Mouse (Mus musculus) hindbrain, embryonic 10.5 days (tissue): ENCODE measurements around the gene P2rx5. TPM values are rescaled to one million over a fixed set of nuclear protein-coding genes. Genes with fewer than 3 reads are reported as not detected.

ENCODE experiments used
- DNase-seq: peaks from one replicate; pipeline ENCODE4 v3.0.0-alpha.2; 2017; ENCODE audit warnings: low spot score
- H3K27ac ChIP-seq: fragments of 300-500 bp; sonication (generic); 2 replicates; pipeline ENCODE4 v1.5.1; 2016; ENCODE audit warnings: mild to moderate bottlenecking, moderate library complexity
- H3K27me3 ChIP-seq: fragments of 300-500 bp; sonication (generic); 2 replicates; pipeline ENCODE4 v1.6.1; 2016; ENCODE audit warnings: mild to moderate bottlenecking; ENCODE audit not compliant: poor library complexity, insufficient read depth, severe bottlenecking
- H3K36me3 ChIP-seq: fragments of 300-500 bp; sonication (generic); 2 replicates; pipeline ENCODE4 v1.6.1; 2016; ENCODE audit warnings: mild to moderate bottlenecking, moderate library complexity
- H3K4me1 ChIP-seq: fragments of 300-500 bp; sonication (generic); replicated peaks from 2 replicates; pipeline ENCODE4 v1.6.1; 2016; ENCODE audit warnings: mild to moderate bottlenecking
- H3K4me3 ChIP-seq: fragments of 300-500 bp; sonication (generic); 2 replicates; pipeline ENCODE4 v1.5.1; 2016; ENCODE audit warnings: mild to moderate bottlenecking, moderate library complexity
- H3K9me3 ChIP-seq: fragments of 300-500 bp; sonication (generic); 2 replicates; pipeline ENCODE4 v1.6.1; 2016; ENCODE audit warnings: mild to moderate bottlenecking, moderate library complexity
- WGBS: fragments of 180-500 bp; shearing (Covaris S2); methylation state at CpG from one replicate; pipeline ENCODE4 v1.1.7; 2016; 5-methylcytosine and 5-hydroxymethylcytosine counted together
- polyA plus RNA-seq: library from polyadenylated mRNA; unstranded; fragments of >200 nt; fragmentation: Nextera tagmentation; extraction: Ambion mirVana; gene quantifications from 2 replicates; pipeline ENCODE4 v1.2.1, GENCODE M21; 2016

The P2rx5 gene
- polyA plus RNA-seq, result 0.10 and 0.32 TPM in 2 replicates

- WGBS, result 2% methylated on average over 49 of the region's 49 CpGs
- Histone ChIP-seq H3K36me3 (no peaks in the 10 kb centered on the region), H3K9me3 (no peaks in the 10 kb centered on the region), H3K27me3 (peaks cover 38% of the 10 kb centered on the region), H3K27ac (no peak within 1 kb of the TSS), H3K4me1 (peaks cover 16% of the 10 kb centered on the region), H3K4me3 (peak within 1 kb of the TSS; percentile 55)
- peak; percentile 52 for DNase-seq
These were observed at the start of gene P2rx5 for GRCm38 (mm10) chr11:73159957-73160810. TSS of gene P2rx5 (plus strand) at chr11:73160421.

DNA sequence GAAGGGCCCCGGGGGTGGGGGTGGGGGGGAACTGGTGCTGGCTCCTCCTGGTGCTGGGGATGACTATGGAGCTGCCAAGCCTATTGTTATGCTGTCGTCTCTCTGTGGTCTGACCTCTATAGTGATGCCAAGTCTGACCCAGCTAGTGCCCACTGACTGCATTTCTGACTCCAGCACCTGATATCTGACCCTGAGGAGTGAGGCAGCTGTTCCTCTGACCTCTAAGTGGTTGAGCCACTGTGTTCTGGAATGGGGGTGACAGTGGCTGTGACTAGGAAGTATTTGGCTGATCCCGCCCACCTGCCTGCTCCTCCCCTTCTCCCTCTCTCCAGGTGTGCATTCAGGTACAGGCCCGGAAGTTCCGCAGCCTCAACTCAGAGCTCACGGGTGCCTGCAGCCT is 48.8 kb upstream of the P2rx5 start:
- no peaks in the 10 kb centered on the region for H3K4me1 ChIP-seq
- H3K36me3 ChIP-seq, result no peaks in the 10 kb centered on the region
- no peaks in the 10 kb centered on the region for H3K27me3 ChIP-seq
- H3K27ac ChIP-seq, result no peak overlapping the region
- no peak for DNase-seq
- H3K9me3 ChIP-seq, result no peaks in the 10 kb centered on the region
- 60% methylated on average over 6 of the region's 6 CpGs for WGBS
- H3K4me3 ChIP-seq, result no peak overlapping the region

GRCm38 (mm10) chr11:73126495-73126894 is 33.7 kb upstream of the P2rx5 start:
- no peaks in the 10 kb centered on the region for H3K4me1 ChIP-seq
- 93% methylated on average over 6 of the region's 6 CpGs for WGBS
- H3K9me3 ChIP-seq, result no peaks in the 10 kb centered on the region
- no peak for DNase-seq
- H3K27ac ChIP-seq, result no peak overlapping the region
- H3K36me3 ChIP-seq, result peaks cover 78% of the 10 kb centered on the region
- no peak overlapping the region for H3K4me3 ChIP-seq
- H3K27me3 ChIP-seq, result no peaks in the 10 kb centered on the region

GRCm38 (mm10) chr11:73131020-73131419 is 29.2 kb upstream of the P2rx5 start:
- whole genome bisulfite sequencing, result 85% methylated on average over 7 of the region's 7 CpGs
- DNase-seq, result no peak
- Histone ChIP-seq H3K36me3 (peaks cover 91% of the 10 kb centered on the region), H3K9me3 (peaks cover 20% of the 10 kb centered on the region), H3K27ac (no peak overlapping the region), H3K4me3 (no peak overlapping the region), H3K27me3 (no peaks in the 10 kb centered on the region), H3K4me1 (peaks cover 21% of the 10 kb centered on the region)

DNA sequence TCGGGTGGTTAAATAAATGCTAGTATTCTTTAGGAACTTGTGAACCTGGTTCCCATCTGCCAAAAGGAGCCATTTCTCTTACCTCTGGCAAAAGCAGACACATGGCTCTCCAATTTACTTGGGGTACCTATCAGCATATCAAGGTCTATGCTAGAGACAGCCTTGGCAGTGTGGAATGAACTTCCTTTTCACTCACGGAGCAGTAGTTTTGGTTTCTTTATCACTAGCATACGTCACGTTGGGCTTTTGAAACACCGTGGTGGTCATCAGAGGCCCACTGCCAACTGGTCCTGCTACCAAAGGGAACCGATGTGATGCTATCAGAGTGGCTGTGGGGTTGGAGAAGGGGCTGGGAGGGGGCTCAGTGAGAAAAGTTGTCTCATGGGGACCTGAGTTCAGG is 27.2 kb upstream of the P2rx5 start:
- DNase-seq, result no peak

GRCm38 (mm10) chr11:73134222-73134621 is 26.0 kb upstream of the P2rx5 start:
- Histone ChIP-seq H3K27me3 (no peaks in the 10 kb centered on the region), H3K4me3 (peak overlapping the region; percentile 86), H3K4me1 (peaks cover 44% of the 10 kb centered on the region), H3K36me3 (peaks cover 73% of the 10 kb centered on the region), H3K27ac (no peak overlapping the region), H3K9me3 (peaks cover 25% of the 10 kb centered on the region)
- no peak for DNase-seq
- whole genome bisulfite sequencing, result 89% methylated on average over 5 of the region's 5 CpGs

More for the DNA sequence above, 27.2 kb upstream of the P2rx5 start:
- WGBS, result 95% methylated on average over 6 of the region's 6 CpGs
- peaks cover 78% of the 10 kb centered on the region for H3K36me3 ChIP-seq
- H3K9me3 ChIP-seq, result peaks cover 25% of the 10 kb centered on the region
- no peaks in the 10 kb centered on the region for H3K27me3 ChIP-seq
- no peak overlapping the region for H3K4me3 ChIP-seq
- no peak overlapping the region for H3K27ac ChIP-seq
- H3K4me1 ChIP-seq, result peaks cover 39% of the 10 kb centered on the region

DNA sequence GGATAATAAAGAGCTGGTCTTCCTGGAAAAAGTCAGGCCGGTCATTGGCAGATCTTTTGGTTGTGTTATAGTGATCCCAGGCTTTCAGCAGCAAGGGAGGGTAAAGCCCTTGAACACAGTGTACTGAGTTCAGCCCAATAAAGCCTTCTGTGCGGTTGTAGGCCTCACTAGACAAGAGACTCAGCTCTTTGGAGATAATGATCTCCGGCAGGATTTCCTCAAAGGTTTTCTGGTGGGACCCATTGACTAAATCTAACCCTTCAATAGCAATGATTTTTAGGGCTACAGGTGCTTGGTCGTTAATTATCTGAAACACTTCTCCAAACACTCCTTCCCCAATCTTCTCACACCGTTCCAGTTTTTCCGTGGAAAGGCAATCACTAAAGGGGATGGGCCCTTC is 23.6 kb upstream of the P2rx5 start:
- no peak overlapping the region for H3K27ac ChIP-seq
- DNase-seq, result no peak
- peaks cover 25% of the 10 kb centered on the region for H3K9me3 ChIP-seq
- H3K4me1 ChIP-seq, result peaks cover 44% of the 10 kb centered on the region
- WGBS, result 95% methylated on average over 6 of the region's 6 CpGs
- peak overlapping the region; percentile 86 for H3K4me3 ChIP-seq
- no peaks in the 10 kb centered on the region for H3K27me3 ChIP-seq
- peaks cover 49% of the 10 kb centered on the region for H3K36me3 ChIP-seq

DNA sequence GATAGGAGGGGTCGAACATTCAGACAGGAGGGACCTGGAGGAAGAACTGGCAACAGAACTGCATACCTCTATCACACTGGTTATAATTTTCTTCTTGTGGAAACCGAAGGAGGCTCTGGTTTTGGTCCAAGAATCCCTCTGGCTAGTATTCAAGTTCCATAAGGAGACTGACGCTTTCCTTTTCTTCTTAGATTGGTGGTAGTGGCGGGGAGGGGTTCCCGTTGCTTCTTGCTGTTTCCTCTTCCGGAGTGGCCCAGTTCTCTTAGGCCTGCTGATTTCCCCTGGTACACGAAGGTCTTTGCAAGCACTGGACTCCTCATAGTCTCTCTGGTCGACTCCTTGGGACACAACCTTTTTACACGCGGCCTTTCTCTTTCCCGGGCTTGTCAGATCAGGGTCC is 23.1 kb upstream of the P2rx5 start:
- Histone ChIP-seq H3K27me3 (no peaks in the 10 kb centered on the region), H3K4me3 (peak overlapping the region; percentile 86), H3K27ac (peak overlapping the region; percentile 92), H3K4me1 (peaks cover 44% of the 10 kb centered on the region), H3K9me3 (peaks cover 24% of the 10 kb centered on the region), H3K36me3 (peaks cover 44% of the 10 kb centered on the region)
- DNase-seq, result no peak
- WGBS, result 54% methylated on average over 11 of the region's 11 CpGs

DNA sequence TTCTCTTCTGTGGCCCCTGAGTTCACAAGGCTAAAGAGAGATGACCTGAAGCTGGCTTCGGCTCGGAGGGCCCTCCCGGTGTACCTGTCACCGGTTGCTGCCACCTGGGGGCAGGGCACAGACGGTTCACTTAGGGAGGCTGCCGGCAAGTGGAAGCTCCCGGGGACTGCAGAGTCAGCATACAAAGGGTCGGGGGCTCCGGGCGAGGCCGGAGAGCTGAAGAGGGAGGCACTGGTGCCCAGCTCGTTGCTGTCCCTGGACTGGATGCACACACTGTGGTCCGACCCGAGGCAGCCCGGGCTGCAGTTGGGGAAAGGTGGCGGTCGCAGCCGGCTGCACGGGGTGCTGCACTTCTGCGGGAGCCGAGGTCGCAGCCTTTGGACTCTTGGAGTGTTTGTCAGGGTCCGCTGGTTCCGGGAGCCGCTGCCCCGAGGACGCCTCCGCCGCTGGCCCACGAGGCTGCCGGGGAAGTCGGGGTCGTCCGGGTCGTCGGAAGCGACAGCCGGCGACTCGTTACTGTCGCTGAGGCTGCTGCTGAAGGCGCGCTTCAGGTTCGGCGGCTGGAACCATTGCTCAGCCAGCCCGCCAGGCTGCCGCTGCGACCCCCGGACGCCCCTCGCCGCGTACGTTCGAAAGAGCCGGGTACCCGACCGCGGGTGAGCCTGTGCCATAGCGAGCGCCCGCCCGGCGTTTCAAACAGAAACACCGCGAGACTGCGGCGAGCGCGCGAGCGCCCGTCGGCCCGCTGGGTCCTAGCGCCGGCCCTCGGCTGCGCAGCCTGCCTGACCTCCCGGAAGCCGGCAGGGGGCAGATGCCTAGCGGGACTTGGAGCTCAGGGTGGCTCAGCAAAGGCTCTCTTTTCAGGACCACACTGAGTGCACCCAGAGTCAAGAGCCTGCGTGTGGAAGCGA is 22.4 kb upstream of the P2rx5 start, which contains the start of gene Haspin:
Haspin (minus strand) TSS at position 704 of the 911 bp plus-strand sequence.
- Histone ChIP-seq H3K36me3 (peaks cover 36% of the 10 kb centered on the region), H3K27ac (peak within 1 kb of the TSS; percentile 92), H3K27me3 (no peaks in the 10 kb centered on the region), H3K4me3 (peak within 1 kb of the TSS; percentile 86), H3K4me1 (peaks cover 44% of the 10 kb centered on the region), H3K9me3 (peaks cover 18% of the 10 kb centered on the region)
- under 1% methylated on average over 84 of the region's 84 CpGs for WGBS
- DNase-seq, result peak; percentile 94

DNA sequence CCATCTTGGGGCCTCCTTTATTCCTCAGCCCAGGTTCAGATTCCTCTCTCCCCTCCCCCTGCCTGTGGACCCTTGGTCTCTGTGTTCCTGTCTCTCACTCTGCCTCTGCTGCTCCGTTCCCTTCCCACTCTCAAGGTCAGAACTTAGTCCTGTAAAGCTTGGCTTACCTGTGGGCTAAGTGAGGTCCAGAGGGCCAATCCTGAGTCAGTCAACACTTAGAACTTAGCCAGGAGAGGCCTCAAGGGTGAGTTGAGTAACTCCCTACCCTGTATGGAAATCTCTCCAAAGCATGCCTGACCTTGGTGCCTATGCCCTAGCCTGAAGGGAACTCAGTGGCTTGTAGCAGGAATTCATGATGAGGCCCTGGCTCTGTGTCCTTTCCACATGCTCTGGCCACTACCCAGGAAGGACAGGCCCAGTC is 15.9 kb upstream of the P2rx5 start:
- 82% methylated on average over 1 of the region's 1 CpGs for WGBS

DNA sequence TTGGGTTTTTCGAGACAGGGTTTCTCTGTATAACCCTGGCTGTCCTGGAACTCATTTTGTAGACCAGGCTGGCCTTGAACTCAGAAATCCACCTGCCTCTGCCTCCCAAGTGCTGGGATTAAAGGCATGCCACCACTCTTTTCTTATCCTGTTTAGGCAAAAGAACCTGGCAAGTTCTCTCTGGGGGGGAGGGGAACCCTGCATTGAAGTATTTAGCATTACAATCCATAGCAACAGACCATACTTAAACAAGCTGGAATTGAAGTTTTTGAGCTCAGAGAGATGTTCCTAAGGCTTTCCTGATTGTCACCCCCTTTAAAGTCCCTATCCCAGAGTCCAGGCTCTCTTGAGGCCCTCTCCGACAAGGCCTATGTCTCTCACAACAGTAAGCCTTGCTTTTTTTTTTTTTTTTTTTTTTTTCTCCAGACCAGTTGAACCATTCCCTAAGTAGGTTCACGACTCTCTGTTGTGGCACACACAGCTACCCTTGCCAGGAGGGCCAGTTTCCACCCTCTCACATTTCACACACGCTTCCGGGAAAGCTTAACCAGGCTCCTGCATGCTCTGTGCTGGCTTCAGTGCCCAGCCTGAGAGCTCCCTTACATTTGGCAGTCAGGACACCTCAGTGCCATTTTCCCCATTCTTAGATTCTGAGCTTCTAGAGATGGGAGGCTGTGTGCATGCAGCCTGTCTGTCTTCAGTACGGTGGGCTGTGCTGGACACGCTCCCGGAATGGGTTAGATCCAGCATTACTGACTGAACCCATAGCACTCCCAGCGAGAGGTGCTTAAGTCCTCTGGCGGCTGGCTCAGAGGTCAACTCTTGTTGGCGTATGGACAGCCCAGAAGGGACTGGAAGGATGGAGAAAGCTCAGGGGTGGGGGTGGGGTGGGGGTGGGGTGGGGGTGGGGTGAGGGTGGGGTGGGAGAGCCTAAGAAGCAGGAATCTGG is 13.9 kb upstream of the P2rx5 start:
- 63% methylated on average over 11 of the region's 11 CpGs for WGBS
- no peak for DNase-seq
- no peak overlapping the region for H3K4me3 ChIP-seq
- no peak overlapping the region for H3K27ac ChIP-seq
- H3K9me3 ChIP-seq, result no peaks in the 10 kb centered on the region
- H3K27me3 ChIP-seq, result no peaks in the 10 kb centered on the region
- H3K36me3 ChIP-seq, result no peaks in the 10 kb centered on the region
- peaks cover 9% of the 10 kb centered on the region; the same call in 1 of the 2 replicates for H3K4me1 ChIP-seq

More for the DNA sequence above, 15.9 kb upstream of the P2rx5 start:
- Histone ChIP-seq H3K36me3 (no peaks in the 10 kb centered on the region), H3K4me1 (peaks cover 9% of the 10 kb centered on the region; the same call in 1 of the 2 replicates), H3K27ac (no peak overlapping the region), H3K27me3 (no peaks in the 10 kb centered on the region), H3K4me3 (no peak overlapping the region), H3K9me3 (no peaks in the 10 kb centered on the region)
- DNase-seq, result no peak

DNA sequence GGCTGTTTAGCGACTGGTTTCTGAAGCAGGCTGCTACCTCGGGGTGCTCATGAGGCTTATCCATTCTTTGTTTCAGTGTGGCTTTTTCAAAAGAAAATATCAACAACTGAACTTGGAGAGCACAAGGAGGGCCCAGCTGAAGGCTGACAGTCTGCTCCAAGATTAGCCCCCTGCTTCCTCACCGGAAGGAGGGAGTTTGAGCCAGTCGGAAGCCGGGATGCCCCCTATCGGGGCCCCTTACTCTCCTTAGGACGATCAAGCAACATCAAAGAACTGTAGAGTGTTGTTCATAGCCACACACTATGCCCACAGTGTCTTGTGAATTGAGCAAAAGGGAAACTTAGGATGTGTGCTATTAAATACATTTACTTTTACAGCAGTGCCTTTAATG is 13.3 kb upstream of the P2rx5 start:
- H3K36me3 ChIP-seq, result no peaks in the 10 kb centered on the region
- no peak overlapping the region for H3K4me3 ChIP-seq

More for the DNA sequence above, 13.3 kb upstream of the P2rx5 start:
- H3K4me1 ChIP-seq, result peaks cover 9% of the 10 kb centered on the region; the same call in 1 of the 2 replicates
- H3K27me3 ChIP-seq, result no peaks in the 10 kb centered on the region
- WGBS, result 56% methylated on average over 7 of the region's 7 CpGs
- H3K9me3 ChIP-seq, result no peaks in the 10 kb centered on the region
- no peak for DNase-seq
- no peak overlapping the region for H3K27ac ChIP-seq
